Mouse (Mus musculus) common myeloid progenitor, adult 5-6 weeks (primary cell): Measurements from ENCODE around the gene Hrh2. TPM values are rescaled to one million over a fixed set of nuclear protein-coding genes. Genes with fewer than 3 reads are reported as not detected.

Experiments
- ATAC-seq: replicated peaks from 2 replicates; pipeline ENCODE4 v1.8.0; 2016; ENCODE audit warnings: low read depth, mild to moderate bottlenecking, moderate TSS enrichment, inconsistent platforms; ENCODE audit not compliant: poor library complexity, severe bottlenecking
- total RNA-seq: library from RNA; stranded (forward); fragments of 200-1000, 187-1606 nt; gene quantifications from 2 replicates; pipeline ENCODE4 v1.2.3, GENCODE M21; 2017

Hrh2 gene
- total RNA-seq: 3.8 and 4.3 TPM in 2 replicates

- peak; percentile 50; the same call in 1 of the 2 replicates for ATAC-seq
These were observed at the start of gene Hrh2 for GRCm38 (mm10) chr13:54192021-54192481. TSS of gene Hrh2 (plus strand) at chr13:54192129.

- ATAC-seq: no peak
These were observed 48.1 kb upstream of the Hrh2 start for GRCm38 (mm10) chr13:54143788-54144187.

- no peak for ATAC-seq
These were observed 47.3 kb upstream of the Hrh2 start for GRCm38 (mm10) chr13:54144624-54145023.

- no peak for ATAC-seq
These were observed 44.6 kb upstream of the Hrh2 start for GRCm38 (mm10) chr13:54147328-54147727.

DNA sequence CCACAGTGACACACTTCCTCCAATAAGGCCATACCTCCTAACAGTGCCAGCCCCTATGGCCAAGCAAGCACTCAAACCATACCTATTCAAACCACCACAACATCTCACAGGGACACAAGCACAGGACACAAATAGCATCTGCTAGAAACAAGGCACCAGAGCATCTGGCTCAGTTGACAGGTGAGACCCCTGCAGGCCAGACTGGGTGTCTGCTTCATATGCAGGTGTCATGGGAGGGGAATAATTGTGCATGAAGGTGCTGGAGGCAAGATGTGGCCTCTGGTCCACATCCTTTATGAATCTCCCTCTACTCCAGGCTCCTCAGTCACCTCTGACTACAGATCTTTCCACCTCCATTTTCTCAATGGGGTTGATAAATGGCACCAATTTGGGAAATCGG, 39.5 kb upstream of the Hrh2 start:
- no peak for ATAC-seq

GRCm38 (mm10) chr13:54152911-54153310, 39.0 kb upstream of the Hrh2 start:
- ATAC-seq: no peak

- peak; percentile 80 for ATAC-seq
These were observed 38.2 kb upstream of the Hrh2 start for GRCm38 (mm10) chr13:54153672-54154218.

DNA sequence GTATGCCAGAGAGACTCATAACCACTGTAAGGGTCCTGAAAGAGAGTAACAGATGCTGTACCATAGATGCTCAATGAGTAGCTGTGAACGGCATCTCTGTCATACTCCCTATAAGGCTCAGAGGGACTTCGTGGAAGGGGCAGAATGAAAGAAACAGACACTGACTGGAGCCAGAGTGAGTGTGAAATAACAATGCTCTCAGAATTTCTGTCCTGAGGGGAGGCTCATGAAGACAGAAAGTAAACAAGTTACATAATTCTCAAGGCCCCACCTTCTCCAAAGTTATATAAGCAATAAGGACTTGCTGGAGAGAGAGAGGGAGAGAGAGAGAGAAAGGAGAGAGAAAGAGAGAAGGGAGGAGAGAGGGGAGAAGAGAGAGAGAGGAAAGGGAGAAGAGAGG, 36.1 kb upstream of the Hrh2 start:
- ATAC-seq: no peak

- ATAC-seq: no peak
These were observed 32.7 kb upstream of the Hrh2 start for GRCm38 (mm10) chr13:54159256-54159655.

GRCm38 (mm10) chr13:54159756-54160155, 32.2 kb upstream of the Hrh2 start:
- no peak for ATAC-seq

DNA sequence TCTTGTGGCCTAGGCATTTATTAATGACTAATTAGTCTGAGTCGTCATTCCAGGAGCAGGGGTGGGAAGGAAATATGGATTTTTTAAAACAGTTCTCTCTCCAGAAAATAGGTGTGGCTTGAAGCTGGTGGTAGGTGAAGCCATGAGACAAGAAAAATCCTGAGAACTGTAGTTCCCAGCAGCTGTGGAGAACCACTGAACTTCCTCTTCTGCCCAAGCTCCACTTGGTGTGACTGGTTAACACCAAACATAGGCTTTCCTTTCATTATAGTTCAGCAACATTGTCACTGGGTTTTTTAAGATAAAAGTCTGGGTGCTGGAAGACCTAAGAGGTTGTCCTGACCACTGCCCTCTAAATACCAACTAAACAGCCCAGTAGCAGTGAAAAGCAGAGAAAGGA, 31.4 kb upstream of the Hrh2 start:
- peak; percentile 73 for ATAC-seq

GRCm38 (mm10) chr13:54161514-54161913, 30.4 kb upstream of the Hrh2 start:
- ATAC-seq: no peak

GRCm38 (mm10) chr13:54163363-54163762, 28.6 kb upstream of the Hrh2 start:
- ATAC-seq: no peak

DNA sequence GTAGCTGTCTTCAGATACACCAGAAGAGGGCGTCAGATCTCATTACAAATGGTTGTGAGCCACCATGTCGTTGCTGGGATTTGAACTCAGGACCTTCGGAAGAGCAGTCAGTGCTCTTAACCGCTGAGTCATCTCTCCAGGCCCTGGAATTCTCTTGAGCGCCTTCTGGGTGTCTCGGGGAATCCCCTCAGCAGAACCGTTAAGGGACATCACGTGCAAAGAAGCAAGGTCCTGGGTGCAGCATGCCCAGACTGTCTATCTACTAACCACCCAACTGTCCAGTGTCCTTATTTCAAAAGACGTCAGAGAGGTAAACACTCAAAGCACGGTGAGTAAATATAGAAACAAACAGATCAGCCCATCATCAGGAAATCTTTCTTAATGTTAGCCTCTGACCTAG, 27.5 kb upstream of the Hrh2 start:
- ATAC-seq: no peak

DNA sequence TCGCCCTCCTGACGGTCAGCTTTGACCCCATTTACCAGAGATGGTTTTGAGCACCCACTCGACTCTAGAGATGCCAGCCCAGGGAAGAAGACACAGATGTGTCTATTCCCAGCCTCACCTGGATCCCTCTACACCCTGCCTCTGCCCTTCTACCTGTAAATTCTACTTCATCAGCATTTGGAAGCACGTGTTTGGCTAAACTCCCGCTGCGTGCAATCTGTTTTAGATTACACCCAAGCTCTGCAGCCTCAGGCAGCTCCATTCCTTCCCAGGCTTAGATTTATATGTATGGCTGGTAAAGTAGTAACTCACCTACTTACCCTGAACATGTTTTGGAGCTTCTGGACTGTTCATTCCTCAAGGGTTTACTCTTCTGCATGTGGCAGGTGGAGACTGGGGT, 26.9 kb upstream of the Hrh2 start:
- ATAC-seq: no peak

GRCm38 (mm10) chr13:54165765-54166164, 26.2 kb upstream of the Hrh2 start:
- no peak for ATAC-seq

- no peak for ATAC-seq
These were observed 24.9 kb upstream of the Hrh2 start for GRCm38 (mm10) chr13:54167036-54167435.

DNA sequence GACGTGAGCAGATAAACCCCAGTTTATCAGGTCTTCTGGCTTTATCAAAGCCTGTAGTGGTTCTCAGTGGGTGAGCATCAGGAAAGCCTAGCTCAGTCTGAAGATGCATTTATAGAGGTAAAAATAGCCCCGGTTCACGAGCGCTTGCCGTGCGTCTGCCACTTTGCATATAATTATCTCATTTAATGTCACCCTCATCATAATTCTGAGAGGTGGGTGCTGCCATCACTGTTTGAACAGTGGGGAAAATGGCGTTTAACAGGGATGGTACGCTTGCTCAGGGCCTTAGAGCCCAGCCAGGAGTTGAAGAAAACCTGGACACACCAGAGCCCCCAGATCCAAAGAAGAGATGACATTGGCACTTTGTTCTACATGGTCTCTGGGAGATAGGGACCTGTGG, 23.3 kb upstream of the Hrh2 start:
- no peak for ATAC-seq

DNA sequence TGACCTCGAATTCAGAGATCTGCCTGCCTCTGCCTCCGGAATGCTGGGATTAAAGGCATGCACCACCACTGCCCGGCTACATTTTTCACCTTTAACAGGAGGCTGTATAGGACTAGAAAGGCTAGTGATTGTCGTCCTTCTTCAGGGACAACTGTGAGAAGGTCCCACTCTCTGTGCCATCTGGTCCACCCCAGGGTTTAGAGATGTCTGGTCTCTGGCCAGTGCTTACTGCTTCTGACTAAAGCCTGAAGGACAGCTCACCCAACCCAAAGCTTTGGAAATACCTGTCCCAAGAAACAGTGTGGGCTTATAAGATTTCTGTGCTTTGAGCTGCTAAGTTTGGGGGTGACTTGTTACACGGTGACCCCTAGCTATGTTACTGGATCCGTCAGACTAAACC, 21.6 kb upstream of the Hrh2 start:
- ATAC-seq: no peak

DNA sequence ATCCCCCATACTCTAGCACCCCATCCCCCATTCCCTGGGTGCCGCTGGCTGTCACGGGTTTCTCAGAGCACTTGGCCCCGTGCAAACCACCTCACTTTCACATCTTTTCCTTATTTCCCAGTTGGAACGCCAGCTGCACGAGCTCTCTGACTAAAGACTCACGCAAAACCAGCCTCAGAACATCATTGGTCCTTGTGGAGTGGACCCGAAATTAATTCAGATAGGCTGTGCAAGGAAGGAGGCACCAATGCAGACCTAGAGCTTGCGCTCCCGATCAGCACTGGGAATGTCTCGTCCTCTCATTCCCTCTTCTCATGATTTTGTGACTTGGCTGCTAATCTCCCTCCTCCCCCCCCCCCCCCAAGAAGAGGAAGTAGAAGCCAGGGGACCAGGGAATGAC, 20.6 kb upstream of the Hrh2 start:
- no peak for ATAC-seq

GRCm38 (mm10) chr13:54171761-54172160, 20.2 kb upstream of the Hrh2 start:
- ATAC-seq: no peak

DNA sequence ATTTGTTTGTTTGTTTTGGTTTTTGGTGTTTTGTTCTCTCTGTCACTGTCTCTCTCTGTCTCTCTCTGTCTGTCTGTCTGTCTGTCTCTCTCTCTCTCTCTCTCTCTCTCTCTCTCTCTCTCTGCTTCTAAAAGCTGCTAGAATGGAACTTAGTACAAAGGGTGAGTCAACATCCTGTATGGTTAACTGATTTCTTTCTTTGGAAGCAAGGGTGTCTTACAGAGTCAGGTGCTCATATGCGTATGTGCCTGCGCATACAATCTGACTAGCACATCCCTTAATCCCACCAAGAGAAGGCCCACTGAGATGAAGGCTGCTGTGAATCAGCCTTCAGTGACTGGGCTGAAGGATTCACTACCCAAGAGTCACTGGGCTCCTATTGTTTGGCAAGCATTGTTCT, 18.0 kb upstream of the Hrh2 start:
- ATAC-seq: no peak

- no peak for ATAC-seq
These were observed 17.2 kb upstream of the Hrh2 start for GRCm38 (mm10) chr13:54174703-54175102.
